Mouse (Mus musculus) embryonic facial prominence, embryonic 15.5 days (tissue): ENCODE results near the gene Acsbg2. TPM values are rescaled to one million over a fixed set of nuclear protein-coding genes. Genes with fewer than 3 reads are reported as not detected.
A peak's percentile ranks its signal among the peaks of the same experiment; 100 is the strongest.

Source experiments
- ATAC-seq: fragments of 200-750 bp; cut with Nextera tagmentation; 2 replicates; pipeline ENCODE4 v1.8.0; 2017; ENCODE audit warnings: low read depth, moderate TSS enrichment; ENCODE audit not compliant: insufficient number of reproducible peaks, low FRiP score, low TSS enrichment
- H3K27ac ChIP-seq: fragments of 300-500 bp; sonication (generic); replicated peaks from 2 replicates; pipeline ENCODE4 v1.5.1; 2015; ENCODE audit warnings: mild to moderate bottlenecking, inconsistent platforms
- H3K27me3 ChIP-seq: fragments of 300-500 bp; sonication (generic); 2 replicates; pipeline ENCODE4 v1.6.1; 2015; ENCODE audit warnings: inconsistent platforms
- H3K36me3 ChIP-seq: fragments of 300-500 bp; sonication (generic); 2 replicates; pipeline ENCODE4 v1.6.1; 2015; ENCODE audit warnings: mild to moderate bottlenecking, inconsistent platforms
- H3K4me1 ChIP-seq: fragments of 300-500 bp; sonication (generic); 2 replicates; pipeline ENCODE4 v1.6.1; 2015; ENCODE audit warnings: inconsistent platforms
- H3K4me2 ChIP-seq: fragments of 300-500 bp; sonication (generic); replicated peaks from 2 replicates; pipeline ENCODE4 v1.6.1; 2015; ENCODE audit warnings: mild to moderate bottlenecking, inconsistent platforms
- H3K4me3 ChIP-seq: fragments of 300-500 bp; sonication (generic); replicated peaks from 2 replicates; pipeline ENCODE4 v1.5.1; 2015; ENCODE audit warnings: mild to moderate bottlenecking, inconsistent platforms
- H3K9ac ChIP-seq: fragments of 300-500 bp; sonication (generic); 2 replicates; pipeline ENCODE4 v1.6.1; 2015; ENCODE audit warnings: inconsistent platforms
- H3K9me3 ChIP-seq: fragments of 300-500 bp; sonication (generic); replicated peaks from 2 replicates; pipeline ENCODE4 v1.6.1; 2016; ENCODE audit warnings: inconsistent platforms
- WGBS: fragments of 180-500 bp; shearing (Covaris S2); methylation state at CpG from one replicate; pipeline ENCODE4 v1.1.7; 2015; 5-methylcytosine and 5-hydroxymethylcytosine counted together
- polyA plus RNA-seq: library from polyadenylated mRNA; unstranded; fragments of >200 nt; fragmentation: Nextera tagmentation; extraction: Ambion mirVana; gene quantifications from 2 replicates; pipeline ENCODE4 v1.2.1, GENCODE M21; 2015

The Acsbg2 gene
- polyA plus RNA-seq, 1 experiment from 2014 or later, result 0.16 TPM

DNA sequence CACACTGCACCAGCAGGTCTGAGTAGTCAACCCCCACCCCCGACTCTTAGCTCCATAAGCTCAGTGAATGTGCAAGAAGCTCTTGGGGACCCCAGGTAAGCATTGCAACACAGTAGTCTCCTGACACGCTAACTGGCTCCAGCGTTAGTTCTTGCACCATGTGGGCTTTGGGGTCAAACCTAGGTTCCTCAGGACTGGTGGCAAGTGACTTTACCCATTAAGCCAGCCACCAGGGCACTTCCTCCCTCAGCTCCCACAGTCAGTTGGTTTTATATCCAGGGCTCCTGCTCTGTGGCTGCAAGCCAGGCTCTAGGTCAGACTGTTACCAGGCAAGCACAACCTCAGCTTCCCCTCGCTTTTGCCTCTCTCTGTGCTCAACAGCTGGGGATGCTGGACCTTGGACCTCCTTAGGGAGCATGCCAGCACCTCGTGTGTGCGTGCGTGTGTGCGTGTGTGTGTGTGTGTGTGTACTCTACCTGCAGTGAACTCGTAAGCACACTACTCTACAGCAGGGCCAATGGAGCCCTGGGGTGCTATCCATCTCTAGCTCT is 21.2 kb upstream of the Acsbg2 start:
- 93% methylated on average over 9 of the region's 9 CpGs for WGBS
- peaks cover 88% of the 10 kb centered on the region for H3K36me3 ChIP-seq
- H3K27ac ChIP-seq, result no peak overlapping the region
- no peak for ATAC-seq
- no peaks in the 10 kb centered on the region for H3K4me1 ChIP-seq
- no peaks in the 10 kb centered on the region for H3K9me3 ChIP-seq
- H3K4me3 ChIP-seq, result no peak overlapping the region
- no peaks in the 10 kb centered on the region for H3K27me3 ChIP-seq
- no peak overlapping the region for H3K9ac ChIP-seq
- no peak overlapping the region for H3K4me2 ChIP-seq

DNA sequence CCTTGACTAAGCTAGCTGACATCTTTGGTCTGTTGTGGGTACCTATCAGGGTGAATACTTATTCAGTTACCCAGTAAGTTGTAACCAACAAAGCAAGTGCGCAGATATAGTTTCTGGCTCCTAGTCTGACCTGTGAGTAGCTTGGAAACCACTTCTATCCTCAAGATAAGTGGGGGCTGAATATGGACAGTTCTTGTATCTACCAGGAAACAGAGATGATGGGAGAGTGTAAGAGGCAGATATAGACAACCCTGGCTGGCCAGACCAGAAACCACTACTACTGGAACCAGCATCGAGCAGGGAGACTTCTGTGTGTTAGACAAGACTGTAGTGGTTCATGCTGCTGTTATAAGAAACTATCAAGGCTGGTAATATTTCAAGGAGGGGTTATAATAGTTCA is 15.8 kb upstream of the Acsbg2 start:
- peaks cover 46% of the 10 kb centered on the region for H3K36me3 ChIP-seq

DNA sequence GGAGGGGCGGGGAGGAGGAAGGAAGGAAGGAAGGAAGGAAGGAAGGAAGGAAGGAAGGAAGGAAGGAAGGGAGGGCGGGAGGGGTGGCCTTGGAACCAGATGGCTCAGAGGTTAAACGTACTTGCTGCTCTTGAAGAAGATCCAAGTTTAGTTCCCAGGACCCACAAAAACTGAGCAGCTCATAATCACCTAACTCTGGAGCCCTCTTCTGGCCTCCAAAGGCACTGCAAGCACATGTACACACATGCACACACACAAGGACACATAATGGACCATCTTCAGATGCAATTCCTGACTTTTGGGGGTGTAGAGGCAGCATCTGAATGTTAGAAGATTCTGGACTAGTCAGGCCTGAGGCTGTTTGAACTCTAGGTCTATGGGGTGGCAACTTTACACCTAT is 13.8 kb upstream of the Acsbg2 start:
- no peak overlapping the region for H3K4me2 ChIP-seq
- H3K27me3 ChIP-seq, result no peaks in the 10 kb centered on the region
- H3K9ac ChIP-seq, result no peak overlapping the region
- WGBS, result 95% methylated on average over 3 of the region's 3 CpGs
- H3K4me3 ChIP-seq, result no peak overlapping the region
- peaks cover 27% of the 10 kb centered on the region for H3K36me3 ChIP-seq
- no peak overlapping the region for H3K27ac ChIP-seq
- ATAC-seq, result no peak; the same call in 1 of the 2 replicates
- no peaks in the 10 kb centered on the region for H3K4me1 ChIP-seq
- H3K9me3 ChIP-seq, result no peaks in the 10 kb centered on the region

More for the DNA sequence above, 15.8 kb upstream of the Acsbg2 start:
- ATAC-seq, result no peak
- no peak overlapping the region for H3K4me3 ChIP-seq
- H3K4me2 ChIP-seq, result no peak overlapping the region
- H3K4me1 ChIP-seq, result no peaks in the 10 kb centered on the region
- no peaks in the 10 kb centered on the region for H3K27me3 ChIP-seq
- no peaks in the 10 kb centered on the region for H3K9me3 ChIP-seq
- H3K27ac ChIP-seq, result no peak overlapping the region
- H3K9ac ChIP-seq, result no peak overlapping the region
- 96% methylated on average over 2 of the region's 2 CpGs for WGBS

DNA sequence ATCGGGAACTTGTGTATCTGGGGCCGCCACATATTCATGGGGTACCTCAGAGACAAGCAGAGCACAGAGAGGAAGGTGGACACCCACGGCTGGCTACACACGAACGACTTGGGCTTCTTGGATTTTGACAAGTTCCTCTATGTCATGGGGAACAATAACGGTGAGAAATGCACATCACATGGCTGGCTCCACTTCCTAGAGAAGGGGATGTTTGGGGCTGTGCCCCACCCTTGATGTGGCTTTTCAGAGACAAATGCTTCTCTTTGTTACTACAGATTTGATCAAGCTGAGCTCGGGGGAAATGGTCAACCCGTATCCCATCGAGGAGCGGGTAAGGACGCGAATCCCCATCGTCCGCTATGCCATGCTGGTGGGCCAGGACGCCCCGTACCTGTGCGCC is 10.6 kb upstream of the Acsbg2 start:
- Histone ChIP-seq H3K4me3 (no peak overlapping the region), H3K4me2 (no peak overlapping the region), H3K36me3 (0 out of 2 replicates have a peak, but pooled peaks cover under 1% of the 10 kb centered on the region), H3K27me3 (no peaks in the 10 kb centered on the region), H3K4me1 (no peaks in the 10 kb centered on the region), H3K9ac (no peak overlapping the region), H3K9me3 (no peaks in the 10 kb centered on the region), H3K27ac (no peak overlapping the region)
- 89% methylated on average over 17 of the region's 17 CpGs for WGBS
- no peak for ATAC-seq

DNA sequence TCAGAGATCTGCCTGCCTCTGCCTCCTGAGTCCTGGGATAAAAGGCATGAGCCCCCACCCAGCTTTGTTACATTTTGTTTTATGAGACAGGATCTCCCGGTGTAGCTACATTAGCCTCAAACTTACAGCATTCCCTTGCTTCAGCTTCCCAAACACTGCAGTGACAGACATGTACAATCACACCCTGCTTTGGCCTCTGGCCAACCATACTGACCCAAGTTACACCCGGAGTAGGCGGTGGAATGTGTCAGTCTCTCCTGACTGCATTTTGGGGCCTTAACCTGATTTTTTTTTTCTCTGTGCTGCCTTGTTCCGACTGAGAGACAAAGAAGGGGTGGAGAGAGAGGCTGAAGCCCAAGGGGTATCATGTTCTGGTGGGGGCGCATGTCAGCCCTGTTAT is 10.1 kb upstream of the Acsbg2 start:
- no peaks in the 10 kb centered on the region for H3K27me3 ChIP-seq
- H3K27ac ChIP-seq, result no peak overlapping the region
- WGBS, result 66% methylated on average over 5 of the region's 5 CpGs
- no peaks in the 10 kb centered on the region for H3K9me3 ChIP-seq
- H3K4me2 ChIP-seq, result no peak overlapping the region
- no peak for ATAC-seq
- no peaks in the 10 kb centered on the region for H3K4me1 ChIP-seq
- no peaks in the 10 kb centered on the region for H3K36me3 ChIP-seq
- H3K4me3 ChIP-seq, result no peak overlapping the region
- no peak overlapping the region for H3K9ac ChIP-seq

DNA sequence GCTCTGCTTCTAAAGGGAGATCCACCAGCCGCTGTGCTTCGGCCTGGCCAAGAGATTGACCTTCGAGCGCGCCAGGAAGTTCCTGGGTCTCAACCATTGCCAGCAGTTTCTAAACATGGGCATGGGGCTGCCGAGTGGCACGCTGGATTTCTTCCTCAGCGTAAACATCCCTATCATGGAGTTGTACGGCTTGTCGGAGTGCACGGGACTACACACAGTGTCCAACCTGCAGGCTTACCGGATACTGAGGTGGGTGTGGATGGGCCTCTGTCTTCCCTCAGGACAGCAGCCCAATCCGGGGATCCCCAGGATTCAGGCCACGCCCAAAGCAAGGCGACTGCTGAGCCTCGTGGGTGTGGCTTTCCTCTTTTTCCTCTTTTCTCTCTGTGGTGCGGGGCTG is 9.4 kb upstream of the Acsbg2 start:
- 0 out of 2 replicates have a peak overlapping the region, but pooled peaks have one; percentile 1 for H3K4me3 ChIP-seq
- no peak overlapping the region for H3K9ac ChIP-seq
- WGBS, result 54% methylated on average over 17 of the region's 17 CpGs
- no peak overlapping the region for H3K27ac ChIP-seq
- H3K4me1 ChIP-seq, result no peaks in the 10 kb centered on the region
- no peaks in the 10 kb centered on the region for H3K27me3 ChIP-seq
- ATAC-seq, result no peak
- H3K4me2 ChIP-seq, result peak overlapping the region; percentile 21
- no peaks in the 10 kb centered on the region for H3K9me3 ChIP-seq
- no peaks in the 10 kb centered on the region for H3K36me3 ChIP-seq

DNA sequence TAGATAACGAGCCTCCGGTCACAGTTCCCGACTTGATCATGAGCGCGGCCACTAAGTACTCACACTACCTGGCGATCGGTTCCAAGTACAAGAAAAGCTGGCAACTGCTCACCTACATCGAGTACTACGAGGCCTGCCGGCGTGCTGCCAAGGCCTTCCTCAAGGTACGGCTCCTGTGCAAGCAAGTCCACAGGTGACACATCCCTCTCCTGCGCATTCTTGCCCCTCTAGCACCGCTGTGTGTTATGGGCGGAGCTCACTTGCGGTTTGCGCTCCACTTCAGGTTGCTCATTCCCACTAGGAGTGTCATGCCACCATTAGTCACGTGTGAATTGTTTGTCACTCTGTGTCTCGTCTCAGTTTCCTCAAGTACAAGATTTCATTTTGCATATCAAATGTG is 3.2 kb upstream of the Acsbg2 start:
- Histone ChIP-seq H3K4me3 (no peak overlapping the region), H3K9me3 (no peaks in the 10 kb centered on the region), H3K4me1 (no peaks in the 10 kb centered on the region), H3K9ac (no peak overlapping the region), H3K27me3 (no peaks in the 10 kb centered on the region), H3K4me2 (no peak overlapping the region), H3K27ac (no peak overlapping the region), H3K36me3 (no peaks in the 10 kb centered on the region)
- 87% methylated on average over 19 of the region's 19 CpGs for WGBS
- no peak for ATAC-seq

DNA sequence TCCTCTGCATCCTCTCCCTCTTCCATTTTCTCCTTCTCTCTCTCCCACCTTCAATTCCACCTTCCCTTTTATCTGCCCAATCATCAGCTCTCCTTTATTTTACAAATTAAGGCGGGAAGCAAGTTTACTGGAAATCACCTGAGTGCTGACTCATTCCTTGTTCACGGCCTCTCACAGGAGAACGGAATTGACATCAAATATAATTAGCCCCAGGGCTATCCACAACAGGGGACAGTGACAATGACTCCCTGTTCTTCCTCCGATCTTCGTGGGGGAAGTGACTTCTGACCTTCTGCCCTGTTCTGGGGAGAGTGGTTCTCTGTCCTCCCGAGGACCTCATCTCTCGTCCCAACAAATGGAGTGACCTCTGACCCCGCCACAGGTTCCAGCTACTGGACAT is 2.7 kb upstream of the Acsbg2 start:
- Histone ChIP-seq H3K27me3 (no peaks in the 10 kb centered on the region), H3K4me1 (no peaks in the 10 kb centered on the region), H3K27ac (no peak overlapping the region), H3K4me2 (no peak overlapping the region), H3K9ac (no peak overlapping the region), H3K4me3 (no peak overlapping the region), H3K9me3 (no peaks in the 10 kb centered on the region), H3K36me3 (no peaks in the 10 kb centered on the region)
- WGBS, result 41% methylated on average over 8 of the region's 8 CpGs
- no peak for ATAC-seq

DNA sequence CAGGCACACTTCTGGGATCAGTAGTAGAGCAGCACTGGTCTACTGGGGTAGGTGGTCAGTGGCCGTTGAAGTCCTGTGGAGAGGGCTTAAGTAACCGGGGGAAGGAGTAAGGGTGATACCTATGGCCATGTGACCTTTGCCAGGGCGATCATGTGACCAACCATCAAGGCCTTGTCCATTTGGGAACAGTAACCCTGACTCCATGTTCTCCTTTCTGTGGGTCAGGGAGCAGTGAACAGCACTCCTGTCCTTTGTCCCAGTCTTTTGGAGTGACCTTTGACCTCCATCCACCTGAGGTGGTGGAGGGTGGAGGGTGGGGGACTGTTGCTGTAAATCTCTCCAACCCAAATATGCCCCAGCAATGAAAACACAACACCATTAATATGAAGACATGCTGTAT is 2.2 kb upstream of the Acsbg2 start:
- Histone ChIP-seq H3K9me3 (no peaks in the 10 kb centered on the region), H3K36me3 (no peaks in the 10 kb centered on the region), H3K4me3 (no peak overlapping the region), H3K27ac (no peak overlapping the region), H3K9ac (no peak overlapping the region), H3K27me3 (no peaks in the 10 kb centered on the region), H3K4me2 (no peak overlapping the region), H3K4me1 (no peaks in the 10 kb centered on the region)
- WGBS, result 80% methylated on average over 3 of the region's 3 CpGs
- 0 out of 2 replicates have a peak, but pooled peaks have one; percentile 36 for ATAC-seq

DNA sequence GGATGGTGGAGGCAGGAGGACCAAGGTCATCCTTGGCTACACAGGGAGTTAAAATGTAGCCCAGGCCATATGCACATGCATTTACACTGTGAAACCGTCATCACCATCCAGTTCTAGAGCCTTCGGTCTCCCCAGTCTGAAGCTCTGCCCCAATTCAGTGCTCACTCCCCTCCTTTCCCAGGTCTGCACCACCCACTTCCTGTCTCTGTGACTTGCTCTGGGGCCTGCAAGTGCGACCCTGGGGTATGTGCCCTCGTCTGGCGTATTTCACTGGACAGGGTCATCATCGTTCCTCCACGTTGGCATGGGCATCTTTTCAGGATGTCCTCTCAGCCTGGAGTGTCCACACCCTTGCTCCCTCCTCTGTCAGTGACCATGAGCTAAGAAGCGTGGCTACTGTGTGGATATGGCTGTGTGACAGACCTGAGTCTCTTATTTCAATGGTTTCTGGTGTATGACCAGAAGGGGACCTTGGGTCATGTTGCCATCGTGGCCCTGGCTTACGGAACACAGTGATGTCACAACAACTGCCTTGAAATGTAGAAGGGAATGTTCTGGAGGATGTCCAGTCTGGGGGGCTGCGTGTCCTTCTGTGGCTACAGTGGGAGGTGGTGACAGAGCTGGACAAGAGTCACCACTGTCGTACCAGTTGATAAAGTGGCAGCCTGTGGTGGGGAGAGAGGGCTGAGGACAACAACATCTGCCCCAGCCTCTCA is 847 bp upstream of the Acsbg2 start, which contains the start of gene 1700061G19Rik:
Gene 1700061G19Rik, plus strand, starts transcription at position 542 of the 716 bp plus-strand sequence.
- Histone ChIP-seq H3K4me1 (no peaks in the 10 kb centered on the region), H3K4me3 (no peak within 1 kb of the TSS), H3K9me3 (no peaks in the 10 kb centered on the region), H3K27me3 (no peaks in the 10 kb centered on the region), H3K9ac (no peak within 1 kb of the TSS), H3K36me3 (no peaks in the 10 kb centered on the region), H3K4me2 (no peak within 1 kb of the TSS), H3K27ac (no peak within 1 kb of the TSS)
- no peak for ATAC-seq
- 73% methylated on average over 12 of the region's 12 CpGs for WGBS

DNA sequence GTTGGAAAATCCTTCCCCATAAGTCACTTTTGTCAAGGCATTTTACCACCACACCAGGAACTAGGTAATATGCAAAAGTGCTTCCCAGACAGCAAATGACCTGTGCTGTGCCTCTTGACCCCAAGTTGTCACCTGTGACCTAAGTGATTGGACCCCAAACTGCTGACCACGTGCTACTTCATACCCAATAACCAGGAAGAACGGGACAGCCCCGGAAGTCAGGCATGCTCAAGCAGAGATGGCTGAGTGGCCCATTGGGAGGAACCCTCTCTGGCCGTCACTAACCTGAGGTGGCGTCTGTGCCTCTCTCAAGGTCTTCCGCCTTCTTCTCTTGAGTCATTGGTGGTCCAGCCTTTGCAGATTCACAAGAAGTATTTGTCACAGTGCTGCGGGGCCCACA is 1.7 kb downstream of the Acsbg2 start:
- Histone ChIP-seq H3K36me3 (no peaks in the 10 kb centered on the region), H3K4me3 (no peak overlapping the region), H3K27me3 (no peaks in the 10 kb centered on the region), H3K4me1 (no peaks in the 10 kb centered on the region), H3K9ac (no peak overlapping the region), H3K4me2 (no peak overlapping the region), H3K27ac (no peak overlapping the region), H3K9me3 (no peaks in the 10 kb centered on the region)
- no peak for ATAC-seq
- 81% methylated on average over 7 of the region's 7 CpGs for WGBS

DNA sequence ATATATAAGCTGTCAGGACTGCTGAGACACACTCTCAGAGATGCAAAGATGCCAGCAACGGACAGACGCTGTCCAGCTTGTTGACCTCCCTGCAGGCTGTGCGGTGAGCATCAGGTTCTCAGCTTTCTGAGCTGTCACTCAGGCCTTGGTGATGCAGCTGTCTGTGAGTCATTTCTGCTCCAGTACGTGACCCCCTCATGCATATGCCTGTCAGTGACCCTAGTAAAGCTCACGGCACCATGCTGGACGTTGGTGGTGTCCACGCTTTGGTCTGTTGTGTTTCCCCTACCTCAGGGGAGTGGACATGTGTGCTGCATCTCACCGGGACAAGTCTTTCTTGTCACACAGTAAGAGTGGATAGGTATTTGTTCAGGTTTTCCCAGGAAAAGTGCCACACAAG is 2.5 kb downstream of the Acsbg2 start:
- no peak overlapping the region for H3K4me2 ChIP-seq
- no peak for ATAC-seq
- no peaks in the 10 kb centered on the region for H3K36me3 ChIP-seq
- no peaks in the 10 kb centered on the region for H3K27me3 ChIP-seq
- 66% methylated on average over 8 of the region's 8 CpGs for WGBS
- H3K4me1 ChIP-seq, result no peaks in the 10 kb centered on the region
- no peak overlapping the region for H3K27ac ChIP-seq
- H3K9me3 ChIP-seq, result no peaks in the 10 kb centered on the region
- no peak overlapping the region for H3K4me3 ChIP-seq
- H3K9ac ChIP-seq, result no peak overlapping the region
